Mouse (Mus musculus): ENCODE results near the gene Olfr610.
"Not testable (repeated sequence)": the region's sequence is repeated elsewhere in the genome, so short reads cannot be mapped to it uniquely, and the experiment has no call there.

Gene Olfr610

GRCm38 (mm10) chr7:103512022-103512421 is at the start of gene Olfr610:
Gene Olfr610 (minus strand): TSS chr7:103512122.
- DNase-seq (ENCODE audit: low spot score in 2 of 2): no peak

- DNase-seq (ENCODE audit: low spot score in 2 of 2): no peak
Measured at GRCm38 (mm10) chr7:103555779-103556178, 43.9 kb upstream of the Olfr610 start, which contains the start of gene Olfr615. Gene Olfr615 (plus strand): TSS chr7:103556079.

GRCm38 (mm10) chr7:103547774-103548173 is 35.9 kb upstream of the Olfr610 start, which contains the start of gene Olfr613:
Gene Olfr613 (plus strand): TSS chr7:103548074.
- no peak for DNase-seq (ENCODE audit: low spot score in 2 of 2)

GRCm38 (mm10) chr7:103542617-103543016 is 30.7 kb upstream of the Olfr610 start, which contains the start of gene Olfr612:
Gene Olfr612 (minus strand): TSS chr7:103542717.
- not testable (repeated sequence) for DNase-seq (ENCODE audit: low spot score in 2 of 2)

- not testable (repeated sequence) for DNase-seq (ENCODE audit: low spot score in 2 of 2)
Measured at GRCm38 (mm10) chr7:103520746-103521145, 8.8 kb upstream of the Olfr610 start, which contains the start of gene Olfr611. Gene Olfr611 (minus strand): TSS chr7:103520846.

GRCm38 (mm10) chr7:103497962-103498361 is 14.0 kb downstream of the Olfr610 start, which contains the start of gene Olfr609:
Gene Olfr609 (minus strand): TSS chr7:103498062.
- no peak for DNase-seq (ENCODE audit: low spot score in 2 of 2)

- not testable (repeated sequence) for DNase-seq (ENCODE audit: low spot score in 2 of 2)
Measured at GRCm38 (mm10) chr7:103477106-103477505, 34.8 kb downstream of the Olfr610 start.

GRCm38 (mm10) chr7:103469577-103469976 is 42.3 kb downstream of the Olfr610 start, which contains the start of gene Olfr608:
Gene Olfr608 (plus strand): TSS chr7:103469877.
- no peak for DNase-seq (ENCODE audit: low spot score in 2 of 2)

GRCm38 (mm10) chr7:103460590-103460989 is 51.3 kb downstream of the Olfr610 start:
- DNase-seq (ENCODE audit: low spot score in 2 of 2): no peak
